ENCODE assay signal across 17 mouse cellular contexts in genomic region chr11:18747361-18747760, GRCm38 (mm10).
DNase-seq lines count a peak whose midpoint lies in the region; ATAC-seq lines count a peak whose summit lies in the region.
"Had no signal": no experiment of that assay in that cellular context is flagged by ENCODE, and none has a peak within 500 bp of the region (broad histone marks: within the 10 kb centered on the region; RNA-seq: fewer than 3 reads in every experiment).

No protein-coding gene starts in this region.

- peak overlapping the region; percentile 55; the same call in 1 of the 2 replicates for H3K27ac ChIP-seq in forebrain, embryonic 13.5 days
- H3K27ac ChIP-seq in forebrain, embryonic 11.5 days (ENCODE audit: low read depth, low read length), result no peak overlapping the region; the same call in 1 of the 2 replicates
- 0 out of 2 replicates have a peak overlapping the region, but pooled peaks have one; percentile 17 for H3K27ac ChIP-seq in embryonic facial prominence, embryonic 12.5 days
- peak overlapping the region; percentile 89 for H3K27ac ChIP-seq in hindbrain, embryonic 13.5 days
- H3K27ac ChIP-seq: liver, embryonic 12.5 days had no signal

- H3K4me3 ChIP-seq in forebrain, embryonic 13.5 days, result no peak overlapping the region
- no peak overlapping the region for H3K4me3 ChIP-seq in forebrain, embryonic 11.5 days (ENCODE audit: low read depth, low read length)
- H3K4me3 ChIP-seq in embryonic facial prominence, embryonic 12.5 days, result no peak overlapping the region
- H3K4me3 ChIP-seq in hindbrain, embryonic 13.5 days, result no peak overlapping the region
- H3K4me3 ChIP-seq: forebrain, embryonic 15.5 days; liver, embryonic 12.5 days; myocyte had no signal

- H3K36me3 ChIP-seq in forebrain, embryonic 13.5 days (ENCODE audit: poor library complexity, severe bottlenecking), result no peaks in the 10 kb centered on the region
- H3K36me3 ChIP-seq in forebrain, embryonic 11.5 days (ENCODE audit: control insufficient read depth, insufficient read depth, low read length), result no peaks in the 10 kb centered on the region
- H3K36me3 ChIP-seq in embryonic facial prominence, embryonic 12.5 days, result no peaks in the 10 kb centered on the region
- no peaks in the 10 kb centered on the region for H3K36me3 ChIP-seq in hindbrain, embryonic 13.5 days
- H3K36me3 ChIP-seq: forebrain, embryonic 15.5 days; liver, embryonic 12.5 days had no signal

- no peak for DNase-seq in forebrain, embryonic 11.5 days (ENCODE audit: low spot score)
- peak; percentile 31 for DNase-seq in neural tube, embryonic 10.5 days (ENCODE audit: extremely low spot score, low spot score)
- DNase-seq in layer of hippocampus, adult 11-12 months (ENCODE audit: low spot score), result no peak
- DNase-seq in right cerebral cortex, adult 2 months (ENCODE audit: low spot score in 2 of 2), result no peak
- no peak for DNase-seq in adrenal gland, postnatal 4 days (ENCODE audit: low spot score in 2 of 2)
- DNase-seq: cerebellum, postnatal 36 days; gastrocnemius, postnatal 14 days; kidney, adult 9 months; lung, postnatal 36 days; right cerebral cortex, adult 18-20 months; thymus, postnatal 4 days had no signal

- ATAC-seq in forebrain, embryonic 13.5 days, result no peak
- ATAC-seq in forebrain, embryonic 11.5 days (replicated peaks; ENCODE audit: low FRiP score), result no peak
- no peak for ATAC-seq in embryonic facial prominence, embryonic 12.5 days (ENCODE audit: insufficient number of reproducible peaks, insufficient read depth, low FRiP score, low TSS enrichment)
- ATAC-seq in hindbrain, embryonic 13.5 days (ENCODE audit: low FRiP score), result no peak
- ATAC-seq: forebrain, embryonic 15.5 days; liver, embryonic 12.5 days had no signal

- no peaks in the 10 kb centered on the region for H3K9me3 ChIP-seq in forebrain, embryonic 13.5 days (replicated peaks)
- H3K9me3 ChIP-seq in forebrain, embryonic 11.5 days (ENCODE audit: control insufficient read depth, low read length), result no peaks in the 10 kb centered on the region
- H3K9me3 ChIP-seq in embryonic facial prominence, embryonic 12.5 days, result no peaks in the 10 kb centered on the region
- no peaks in the 10 kb centered on the region for H3K9me3 ChIP-seq in hindbrain, embryonic 13.5 days
- H3K9me3 ChIP-seq: forebrain, embryonic 15.5 days; liver, embryonic 12.5 days had no signal

- H3K9ac ChIP-seq in forebrain, embryonic 13.5 days, result no peak overlapping the region
- no peak overlapping the region for H3K9ac ChIP-seq in forebrain, embryonic 11.5 days (ENCODE audit: low read length)
- H3K9ac ChIP-seq in embryonic facial prominence, embryonic 12.5 days, result no peak overlapping the region
- H3K9ac ChIP-seq in hindbrain, embryonic 13.5 days, result no peak overlapping the region
- H3K9ac ChIP-seq: forebrain, embryonic 15.5 days; liver, embryonic 12.5 days had no signal

- H3K27me3 ChIP-seq in forebrain, embryonic 13.5 days, result peaks cover 9% of the 10 kb centered on the region; the same call in 1 of the 2 replicates
- H3K27me3 ChIP-seq in forebrain, embryonic 11.5 days (ENCODE audit: control insufficient read depth, insufficient read depth, low read length), result peaks cover 2% of the 10 kb centered on the region; the same call in 1 of the 2 replicates
- no peaks in the 10 kb centered on the region for H3K27me3 ChIP-seq in embryonic facial prominence, embryonic 12.5 days
- H3K27me3 ChIP-seq in hindbrain, embryonic 13.5 days, result no peaks in the 10 kb centered on the region
- H3K27me3 ChIP-seq: forebrain, embryonic 15.5 days; liver, embryonic 12.5 days had no signal

- 49% methylated on average over 9 of the region's 9 CpGs for WGBS in forebrain, embryonic 13.5 days
- 49% methylated on average over 9 of the region's 9 CpGs for WGBS in forebrain, embryonic 11.5 days
- 51% methylated on average over 9 of the region's 9 CpGs for WGBS in embryonic facial prominence, embryonic 12.5 days
- WGBS in hindbrain, embryonic 13.5 days, result 34% methylated on average over 9 of the region's 9 CpGs

- no peak overlapping the region for H3K4me2 ChIP-seq in forebrain, embryonic 13.5 days
- no peak overlapping the region for H3K4me2 ChIP-seq in forebrain, embryonic 11.5 days (ENCODE audit: low read depth, low read length, severe bottlenecking)
- no peak overlapping the region for H3K4me2 ChIP-seq in embryonic facial prominence, embryonic 12.5 days (replicated peaks)
- no peak overlapping the region for H3K4me2 ChIP-seq in hindbrain, embryonic 13.5 days
- H3K4me2 ChIP-seq: forebrain, embryonic 15.5 days; liver, embryonic 12.5 days had no signal

- H3K4me1 ChIP-seq in forebrain, embryonic 13.5 days, result peaks cover 57% of the 10 kb centered on the region
- H3K4me1 ChIP-seq in forebrain, embryonic 11.5 days (replicated peaks; ENCODE audit: control insufficient read depth, insufficient read depth, low read length), result peaks cover 16% of the 10 kb centered on the region
- peaks cover 40% of the 10 kb centered on the region for H3K4me1 ChIP-seq in embryonic facial prominence, embryonic 12.5 days
- peaks cover 68% of the 10 kb centered on the region for H3K4me1 ChIP-seq in hindbrain, embryonic 13.5 days (replicated peaks)
